Mouse (Mus musculus): ENCODE data around the gene Trim65. TPM values are rescaled to one million over a fixed set of nuclear protein-coding genes. Genes with fewer than 3 reads are reported as not detected.
"Not testable (repeated sequence)": the region's sequence is repeated elsewhere in the genome, so short reads cannot be mapped to it uniquely, and the experiment has no call there.

Gene Trim65
- polyA plus RNA-seq, 1 experiment from 2014 or later, result 5.7 TPM

DNA sequence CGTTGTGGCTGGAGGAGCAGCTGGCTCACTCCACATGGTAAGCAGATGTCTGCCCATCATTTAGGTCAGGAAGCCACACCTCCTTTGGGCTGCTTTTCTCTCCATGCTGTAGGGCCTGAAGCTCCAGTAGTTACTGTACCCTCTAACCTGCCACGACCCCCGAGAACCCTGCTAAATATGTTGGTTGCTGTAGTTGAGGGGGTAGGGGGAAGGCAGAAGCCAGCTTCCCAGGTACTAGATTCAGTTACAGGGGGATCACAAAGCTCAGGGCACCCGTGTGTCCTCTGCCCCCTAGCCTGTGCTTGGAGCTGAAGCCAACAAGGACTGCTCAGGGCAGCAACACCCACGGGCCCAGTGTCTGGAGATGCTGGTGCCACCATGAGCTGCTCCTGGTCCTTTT is 2.6 kb upstream of the Trim65 start:
- Histone ChIP-seq H3K4me3 (replicated peaks) (no peak overlapping the region), H3K36me3 (peaks cover 14% of the 10 kb centered on the region; the same call in 1 of the 2 replicates), H3K27me3 (replicated peaks) (no peaks in the 10 kb centered on the region), H3K4me1 (peaks cover 21% of the 10 kb centered on the region), H3K27ac (no peak overlapping the region), H3K4me2 (no peak overlapping the region), H3K9ac (no peak overlapping the region), H3K9me3 (no peaks in the 10 kb centered on the region)
- ATAC-seq (ENCODE audit: insufficient read depth, low FRiP score, low read depth), result no peak
- WGBS, result 73% methylated on average over 5 of the region's 5 CpGs

GRCm38 (mm10) chr11:116132366-116133333 is 1.7 kb upstream of the Trim65 start:
- no peaks in the 10 kb centered on the region for H3K27me3 ChIP-seq (replicated peaks)
- peaks cover 14% of the 10 kb centered on the region; the same call in 1 of the 2 replicates for H3K36me3 ChIP-seq
- no peaks in the 10 kb centered on the region for H3K9me3 ChIP-seq
- H3K27ac ChIP-seq, result no peak overlapping the region
- no peak overlapping the region for H3K4me3 ChIP-seq (replicated peaks)
- ATAC-seq (ENCODE audit: insufficient read depth, low FRiP score, low read depth), result no peak
- H3K9ac ChIP-seq, result no peak overlapping the region
- WGBS, result 78% methylated on average over 16 of the region's 16 CpGs
- H3K4me2 ChIP-seq, result no peak overlapping the region
- H3K4me1 ChIP-seq, result peaks cover 26% of the 10 kb centered on the region

DNA sequence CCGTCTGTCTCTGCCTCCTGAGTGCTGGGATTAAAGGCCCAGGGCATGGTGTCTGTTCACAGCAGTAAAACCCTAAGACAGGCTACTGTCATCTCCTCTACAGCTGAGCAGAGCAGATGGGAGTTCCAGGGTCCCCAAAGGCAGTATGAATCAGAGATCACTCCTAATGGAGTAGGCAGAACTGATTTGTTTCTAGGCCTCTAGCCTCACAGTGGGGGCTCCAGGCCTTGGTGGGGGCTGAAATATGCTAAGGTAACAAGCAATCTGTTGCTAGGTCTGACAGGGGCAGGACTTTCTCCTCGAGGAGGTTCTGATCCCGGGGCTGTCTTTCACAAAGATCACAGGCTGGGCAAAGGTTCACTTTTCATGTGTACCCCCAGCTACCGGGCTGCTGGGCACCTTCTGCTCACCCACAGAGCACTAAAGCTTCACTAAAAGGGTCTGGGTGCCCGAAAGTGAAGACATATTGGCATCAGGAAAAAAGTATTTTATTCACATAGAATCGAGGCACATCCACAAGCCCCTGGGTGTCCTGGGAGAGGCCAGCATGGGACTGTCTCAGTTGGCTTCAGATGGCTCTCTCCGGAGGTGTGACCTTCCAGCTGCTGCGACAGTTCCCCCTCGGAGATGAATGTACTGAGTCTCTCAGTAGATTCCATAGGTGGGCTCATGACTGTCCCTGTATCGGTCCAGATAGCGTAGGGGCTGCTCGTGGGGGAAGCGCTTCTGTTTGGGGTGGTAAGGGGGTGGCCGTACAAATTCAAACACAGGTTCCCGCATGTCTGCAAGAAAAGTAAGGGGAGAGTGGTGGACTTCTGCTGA is 632 bp upstream of the Trim65 start:
- Histone ChIP-seq H3K4me1 (peaks cover 33% of the 10 kb centered on the region), H3K9me3 (no peaks in the 10 kb centered on the region), H3K36me3 (peaks cover 16% of the 10 kb centered on the region; the same call in 1 of the 2 replicates), H3K4me3 (replicated peaks) (peak overlapping the region; percentile 62), H3K27ac (peak overlapping the region; percentile 96), H3K9ac (peak overlapping the region; percentile 6; the same call in 1 of the 2 replicates), H3K4me2 (peak overlapping the region; percentile 82), H3K27me3 (replicated peaks) (no peaks in the 10 kb centered on the region)
- ATAC-seq (ENCODE audit: insufficient read depth, low FRiP score, low read depth), result no peak
- 75% methylated on average over 15 of the region's 15 CpGs for WGBS

GRCm38 (mm10) chr11:116129993-116130487 is 888 bp downstream of the Trim65 start:
- peaks cover 33% of the 10 kb centered on the region for H3K4me1 ChIP-seq
- 41% methylated on average over 8 of the region's 8 CpGs for WGBS
- no peak; the same call in 1 of the 2 replicates for ATAC-seq (ENCODE audit: insufficient read depth, low FRiP score, low read depth)
- no peaks in the 10 kb centered on the region for H3K9me3 ChIP-seq
- peak overlapping the region; percentile 96 for H3K27ac ChIP-seq
- peak overlapping the region; percentile 62 for H3K4me3 ChIP-seq (replicated peaks)
- no peaks in the 10 kb centered on the region for H3K27me3 ChIP-seq (replicated peaks)
- peaks cover 30% of the 10 kb centered on the region for H3K36me3 ChIP-seq
- peak overlapping the region; percentile 57; the same call in 1 of the 2 replicates for H3K9ac ChIP-seq
- H3K4me2 ChIP-seq, result peak overlapping the region; percentile 82

DNA sequence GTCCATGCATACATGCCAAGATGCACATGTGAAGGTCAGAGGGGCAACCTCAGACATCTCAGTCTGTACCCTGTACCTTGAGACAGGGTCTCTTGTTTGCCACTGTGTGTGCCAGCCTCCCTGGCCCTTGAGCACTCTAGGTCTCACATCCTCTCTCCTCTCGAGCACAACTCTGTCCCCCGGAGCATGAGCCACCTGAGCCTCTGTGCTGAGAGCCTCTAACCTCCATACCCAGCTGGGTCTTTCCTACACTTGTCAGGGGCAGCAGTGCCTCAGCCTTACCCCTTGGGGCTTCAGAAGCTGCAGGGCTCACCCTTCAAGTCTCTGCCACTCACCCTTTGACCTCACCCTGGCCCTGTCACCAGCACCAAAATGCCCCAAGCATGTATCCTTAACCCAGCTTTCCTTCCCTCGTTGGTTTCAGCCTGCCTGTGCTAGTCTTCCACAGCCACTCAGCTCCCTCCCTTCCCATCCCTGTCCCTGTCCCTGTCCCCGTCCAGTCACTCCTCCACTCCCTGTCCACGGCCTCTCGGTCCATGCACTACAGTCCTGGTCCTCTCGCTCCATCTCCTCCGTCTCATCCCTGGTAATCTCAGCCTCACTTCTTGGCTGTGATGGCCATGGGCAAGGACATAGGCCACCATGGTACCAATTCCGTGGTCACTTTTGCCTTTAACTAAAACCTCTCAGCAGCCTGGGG is 1.7 kb downstream of the Trim65 start:
- Histone ChIP-seq H3K4me2 (peak overlapping the region; percentile 82), H3K9me3 (no peaks in the 10 kb centered on the region), H3K4me1 (peaks cover 33% of the 10 kb centered on the region), H3K9ac (no peak overlapping the region), H3K27me3 (replicated peaks) (no peaks in the 10 kb centered on the region), H3K36me3 (peaks cover 27% of the 10 kb centered on the region), H3K4me3 (replicated peaks) (peak overlapping the region; percentile 62; the same call in 1 of the 2 replicates), H3K27ac (no peak overlapping the region)
- no peak for ATAC-seq (ENCODE audit: insufficient read depth, low FRiP score, low read depth)
- 75% methylated on average over 9 of the region's 9 CpGs for WGBS

DNA sequence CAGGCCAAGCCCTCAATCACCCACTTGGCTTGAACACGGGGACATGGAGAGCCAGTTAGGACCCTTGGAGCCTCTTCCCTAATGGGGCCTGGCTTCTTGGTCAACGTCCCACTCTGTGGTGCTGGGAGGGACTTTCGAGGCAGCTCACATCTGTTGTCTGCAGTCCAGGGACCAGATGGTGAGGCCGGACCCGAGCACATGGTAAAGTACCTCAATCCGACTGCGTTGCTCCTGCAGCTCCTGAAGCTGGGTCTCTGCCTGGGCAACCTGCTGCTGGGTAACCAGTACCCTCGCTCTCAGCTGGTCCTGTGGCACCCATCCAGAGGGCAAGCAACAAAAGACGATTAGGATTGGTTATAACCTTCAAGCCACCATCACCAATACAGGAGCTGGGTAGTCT is 2.9 kb downstream of the Trim65 start:
- Histone ChIP-seq H3K4me2 (peak overlapping the region; percentile 42; the same call in 1 of the 2 replicates), H3K9ac (no peak overlapping the region)
- no peak for ATAC-seq (ENCODE audit: insufficient read depth, low FRiP score, low read depth)

GRCm38 (mm10) chr11:116127156-116127980 is 3.6 kb downstream of the Trim65 start, which contains the start of gene Trim47:
TSS of gene Trim47 (minus strand) at chr11:116127210.
- H3K27ac ChIP-seq, result peak within 1 kb of the TSS; percentile 71
- no peaks in the 10 kb centered on the region for H3K27me3 ChIP-seq (replicated peaks)
- WGBS, result 28% methylated on average over 23 of the region's 23 CpGs
- no peak within 1 kb of the TSS for H3K9ac ChIP-seq
- H3K4me1 ChIP-seq, result peaks cover 33% of the 10 kb centered on the region
- H3K9me3 ChIP-seq, result no peaks in the 10 kb centered on the region
- H3K36me3 ChIP-seq, result peaks cover 25% of the 10 kb centered on the region
- peak; percentile 51; the same call in 1 of the 2 replicates for ATAC-seq (ENCODE audit: insufficient read depth, low FRiP score, low read depth)
- peak within 1 kb of the TSS; percentile 20 for H3K4me3 ChIP-seq (replicated peaks)
- H3K4me2 ChIP-seq, result peak within 1 kb of the TSS; percentile 42

More for the DNA sequence above, 2.9 kb downstream of the Trim65 start:
- H3K4me3 ChIP-seq (replicated peaks), result no peak overlapping the region
- H3K9me3 ChIP-seq, result no peaks in the 10 kb centered on the region
- H3K36me3 ChIP-seq, result peaks cover 27% of the 10 kb centered on the region
- WGBS, result 66% methylated on average over 9 of the region's 9 CpGs
- H3K27me3 ChIP-seq (replicated peaks), result no peaks in the 10 kb centered on the region
- H3K4me1 ChIP-seq, result peaks cover 33% of the 10 kb centered on the region
- H3K27ac ChIP-seq, result peak overlapping the region; percentile 71

GRCm38 (mm10) chr11:116126261-116126660 is 4.7 kb downstream of the Trim65 start:
- ATAC-seq (ENCODE audit: insufficient read depth, low FRiP score, low read depth), result no peak
- Histone ChIP-seq H3K9ac (no peak overlapping the region), H3K4me1 (peaks cover 29% of the 10 kb centered on the region), H3K4me2 (no peak overlapping the region), H3K9me3 (no peaks in the 10 kb centered on the region), H3K27me3 (replicated peaks) (no peaks in the 10 kb centered on the region), H3K36me3 (peaks cover 21% of the 10 kb centered on the region), H3K4me3 (replicated peaks) (no peak overlapping the region), H3K27ac (no peak overlapping the region)
- WGBS, result 91% methylated on average over 15 of the region's 15 CpGs

- H3K4me1 ChIP-seq; H3K9ac ChIP-seq; H3K4me3 ChIP-seq (replicated peaks); H3K9me3 ChIP-seq; H3K27me3 ChIP-seq (replicated peaks); ATAC-seq (ENCODE audit: insufficient read depth, low FRiP score, low read depth); H3K27ac ChIP-seq; H3K4me2 ChIP-seq: not testable (repeated sequence)
- WGBS, result 95% methylated on average over 8 of the region's 8 CpGs
- peaks cover 21% of the 10 kb centered on the region for H3K36me3 ChIP-seq
Measured at GRCm38 (mm10) chr11:116121731-116122245, 9.1 kb downstream of the Trim65 start.

- Histone ChIP-seq H3K4me3 (replicated peaks) (no peak overlapping the region), H3K9me3 (no peaks in the 10 kb centered on the region), H3K4me2 (no peak overlapping the region), H3K36me3 (peaks cover 3% of the 10 kb centered on the region; the same call in 1 of the 2 replicates), H3K4me1 (no peaks in the 10 kb centered on the region), H3K27ac (no peak overlapping the region), H3K9ac (no peak overlapping the region), H3K27me3 (replicated peaks) (no peaks in the 10 kb centered on the region)
- no peak for ATAC-seq (ENCODE audit: insufficient read depth, low FRiP score, low read depth)
Measured at GRCm38 (mm10) chr11:116117819-116118218, 13.1 kb downstream of the Trim65 start.
